Mouse (Mus musculus): Measurements from ENCODE around the gene Olfr905.

Gene Olfr905

GRCm38 (mm10) chr9:38470807-38471206 is at the start of gene Olfr905:
Gene Olfr905, plus strand, starts transcription at chr9:38471107.
- DNase-seq (ENCODE audit: low spot score in 2 of 2), result no peak

DNA sequence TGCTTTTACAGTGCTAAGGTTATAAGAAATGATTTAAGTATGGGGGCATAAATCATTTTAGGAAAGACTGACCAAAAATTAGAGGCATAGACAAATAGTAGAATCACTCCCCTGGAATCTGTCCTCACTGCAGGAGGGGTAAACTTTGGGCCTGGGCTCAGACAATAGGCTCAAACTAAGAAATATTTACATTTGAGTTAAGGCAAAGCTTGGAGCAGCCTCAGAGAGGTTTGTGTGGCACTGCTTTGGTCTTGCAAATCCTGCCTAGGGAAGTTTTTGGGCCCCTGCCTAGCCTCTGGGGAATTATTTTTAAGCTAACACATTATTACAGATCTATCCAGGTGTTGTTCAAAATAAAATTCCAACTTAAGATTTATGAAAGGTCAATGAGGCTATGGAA is 47.1 kb upstream of the Olfr905 start:
- no peak for DNase-seq (ENCODE audit: low spot score in 2 of 2)

DNA sequence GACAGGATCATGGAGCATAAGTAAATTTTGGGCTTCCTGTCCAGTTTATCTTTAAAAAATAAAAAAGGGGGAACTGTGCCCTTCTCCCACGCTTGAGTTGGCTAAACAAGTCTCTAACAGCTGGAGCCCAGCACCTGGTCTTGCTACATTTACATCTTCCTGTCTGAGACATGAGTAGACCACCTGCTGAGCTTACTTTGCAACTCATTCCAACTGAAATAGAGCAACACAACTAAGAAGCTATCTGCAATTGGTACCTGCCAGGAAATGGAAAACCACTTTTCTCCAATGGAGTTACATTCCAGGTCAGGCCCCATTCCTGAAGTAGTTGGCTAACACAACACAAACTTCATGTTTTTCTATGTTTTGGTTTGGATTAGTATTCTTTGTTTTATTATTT is 43.9 kb upstream of the Olfr905 start:
- no peak for DNase-seq (ENCODE audit: low spot score in 2 of 2)

- DNase-seq (ENCODE audit: low spot score in 2 of 2), result no peak
These were observed 41.8 kb upstream of the Olfr905 start, which contains the start of gene Olfr901 for GRCm38 (mm10) chr9:38429155-38429554. Gene Olfr901, plus strand, starts transcription at chr9:38429455.

GRCm38 (mm10) chr9:38447352-38447751 is 23.6 kb upstream of the Olfr905 start, which contains the start of gene Olfr902:
Gene Olfr902, plus strand, starts transcription at chr9:38447652.
- no peak for DNase-seq (ENCODE audit: low spot score in 2 of 2)

- DNase-seq (ENCODE audit: low spot score in 2 of 2), result no peak
These were observed 8.1 kb upstream of the Olfr905 start, which contains the start of gene Olfr904 for GRCm38 (mm10) chr9:38462844-38463243. Gene Olfr904, plus strand, starts transcription at chr9:38463144.

- no peak for DNase-seq (ENCODE audit: low spot score in 2 of 2)
These were observed 15.9 kb downstream of the Olfr905 start, which contains the start of gene Olfr906 for GRCm38 (mm10) chr9:38486785-38487184. Gene Olfr906, plus strand, starts transcription at chr9:38487085.

DNA sequence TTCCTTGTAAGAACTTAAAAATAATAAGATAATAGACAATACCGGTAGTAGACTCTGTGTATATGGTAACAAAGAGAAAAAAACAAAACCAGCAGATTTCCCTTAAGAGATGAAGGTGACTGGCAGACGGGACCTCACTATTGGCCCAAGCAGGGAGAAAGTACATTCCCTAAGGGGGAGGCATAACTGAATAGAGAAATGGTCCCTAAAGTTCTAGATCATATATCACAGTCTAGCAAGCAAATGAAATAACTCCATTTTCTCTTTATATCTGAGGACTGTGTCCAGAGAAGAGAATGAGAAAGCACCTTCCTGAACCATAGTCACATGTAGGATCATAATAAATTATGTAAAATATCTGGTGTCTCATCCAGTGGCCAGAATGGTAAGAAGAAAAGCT is 24.6 kb downstream of the Olfr905 start, which contains the start of gene Olfr907:
TSS of gene Olfr907 (plus strand) at position 301 of the 400 bp plus-strand sequence.
- no peak for DNase-seq (ENCODE audit: low spot score in 2 of 2)

DNA sequence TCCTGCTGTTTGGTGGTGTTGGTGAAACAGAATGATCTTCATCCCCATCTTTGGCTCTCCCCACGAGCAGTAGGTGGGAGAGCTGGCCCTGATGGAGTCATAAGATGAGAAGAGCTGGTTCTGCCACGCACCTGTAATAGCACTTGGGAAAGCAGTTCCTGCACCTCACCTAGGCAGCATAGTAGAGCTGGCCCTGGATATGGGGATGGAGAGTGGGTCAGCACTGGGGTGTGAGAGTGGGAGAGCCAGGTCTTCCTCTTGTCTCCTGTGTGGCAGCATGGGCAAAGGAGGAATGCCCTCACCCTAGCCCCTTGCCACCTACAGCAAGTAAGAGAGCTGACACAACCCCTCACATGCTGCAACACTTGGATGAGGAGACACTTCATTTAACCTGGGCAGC is 41.4 kb downstream of the Olfr905 start:
- no peak for DNase-seq (ENCODE audit: low spot score in 2 of 2)

DNA sequence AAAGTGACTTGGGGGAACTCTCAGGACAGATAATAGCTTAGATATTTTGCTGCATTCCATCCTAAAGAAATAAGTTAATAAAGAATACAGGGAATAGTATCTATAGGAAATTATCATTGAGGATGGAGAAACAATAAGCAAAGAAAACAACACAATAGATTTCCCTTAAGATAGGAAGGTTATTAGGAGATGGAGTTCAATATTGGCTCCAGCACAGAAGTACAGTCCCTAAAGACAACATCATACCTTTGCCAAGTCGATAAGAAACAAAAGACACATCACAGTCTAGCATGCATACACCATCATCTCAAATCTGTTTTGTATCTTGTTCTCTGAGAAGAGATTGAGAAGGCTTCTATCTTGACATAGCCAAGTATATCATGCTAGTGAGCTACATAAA is 50.4 kb downstream of the Olfr905 start, which contains the start of gene Olfr911-ps1:
TSS of gene Olfr911-ps1 (plus strand) at position 301 of the 400 bp plus-strand sequence.
- no peak for DNase-seq (ENCODE audit: low spot score in 2 of 2)
